Mouse (Mus musculus) right cerebral cortex, postnatal 4 days (tissue): Measurements from ENCODE around the gene Zfp458.
A peak's percentile ranks its signal among the peaks of the same experiment; 100 is the strongest.
"Not testable (repeated sequence)": the region's sequence is repeated elsewhere in the genome, so short reads cannot be mapped to it uniquely, and the experiment has no call there.

Source experiments
- DNase-seq: peaks from one replicate; pipeline ENCODE4 v3.0.0-alpha.2; 2022

Gene Zfp458

DNA sequence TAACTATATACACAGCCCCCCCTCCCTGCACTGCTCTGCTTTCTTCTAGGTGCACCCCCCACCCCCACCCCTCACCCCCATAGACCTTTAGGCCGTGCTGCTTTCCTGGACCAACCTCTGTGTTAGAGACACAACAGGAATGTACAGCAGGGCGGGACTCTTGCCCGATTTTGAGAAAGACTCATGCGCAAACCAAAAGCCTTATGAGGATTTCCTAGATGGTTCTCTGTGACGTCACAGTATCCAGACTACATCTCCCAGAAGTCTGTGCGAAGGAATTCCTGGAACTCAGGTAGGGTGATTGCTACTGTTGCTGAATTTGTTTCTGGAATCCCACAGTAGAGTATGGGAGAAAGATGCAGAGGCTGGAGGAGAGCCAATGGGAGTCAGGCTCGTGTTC, at the start of gene Zfp458:
Gene Zfp458 (minus strand): TSS at position 153 of the 400 bp plus-strand sequence.
- DNase-seq: no peak

DNA sequence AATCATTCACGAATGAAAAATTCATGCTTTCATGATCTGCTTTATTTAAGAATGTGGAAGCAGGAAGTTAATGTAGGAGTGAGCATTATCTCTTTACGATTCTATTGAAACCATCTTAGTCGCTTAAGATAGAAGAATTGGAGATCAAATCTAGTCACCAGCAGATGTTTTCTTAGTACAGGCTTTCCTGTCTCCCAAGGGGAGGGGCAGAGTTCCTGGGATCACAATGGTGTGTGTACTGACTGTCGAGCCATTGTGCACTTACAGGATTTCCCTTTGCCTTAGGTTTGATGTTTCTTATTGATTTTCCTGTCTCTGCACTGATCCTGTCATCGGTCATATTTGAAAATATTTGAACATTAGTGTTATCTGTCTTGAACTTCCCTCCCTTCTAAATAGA, 28.5 kb upstream of the Zfp458 start:
- DNase-seq: peak; percentile 3

DNA sequence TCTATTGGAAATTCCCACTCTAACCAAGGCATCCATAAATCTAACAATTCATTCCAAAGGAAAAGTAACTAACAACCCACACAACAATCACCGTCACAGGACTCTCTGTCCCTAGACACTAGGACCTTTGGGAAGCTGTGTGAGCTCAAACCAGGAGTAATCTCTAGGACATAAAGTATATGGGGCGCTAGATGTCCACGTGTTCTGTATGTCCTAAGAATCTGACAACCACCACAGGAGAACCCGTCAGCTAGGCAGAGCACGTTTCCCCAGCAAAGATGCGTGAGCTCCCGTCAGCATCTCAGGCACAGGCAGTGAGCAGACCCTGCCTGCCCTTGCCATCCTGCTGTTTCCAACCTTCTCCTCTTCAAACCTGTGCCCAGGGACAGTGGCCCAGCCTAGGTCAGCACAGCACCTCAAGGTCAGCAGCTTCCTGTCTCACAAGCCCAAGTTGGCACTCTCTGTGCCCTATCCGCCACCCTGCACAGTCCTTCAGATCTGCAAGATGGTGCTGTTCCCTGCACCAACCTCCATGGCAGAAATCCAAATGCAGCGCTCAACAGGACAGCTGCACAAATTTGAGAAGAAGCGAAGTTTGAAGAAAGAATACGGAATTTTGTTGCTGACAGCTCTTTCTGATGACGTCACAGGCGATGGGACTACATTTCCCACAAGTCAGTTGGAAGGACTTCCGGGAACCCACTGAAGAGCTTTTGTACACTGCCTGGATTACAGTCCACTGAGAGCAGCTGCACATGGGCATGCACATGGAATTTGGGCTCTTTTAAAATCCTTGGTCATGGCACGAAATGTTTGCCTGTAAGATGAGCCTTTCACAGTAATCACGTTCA, 27.8 kb upstream of the Zfp458 start, which contains the start of gene Zfp457:
Gene Zfp457 (minus strand): TSS at position 664 of the 851 bp plus-strand sequence.
- peak; percentile 75 for DNase-seq

DNA sequence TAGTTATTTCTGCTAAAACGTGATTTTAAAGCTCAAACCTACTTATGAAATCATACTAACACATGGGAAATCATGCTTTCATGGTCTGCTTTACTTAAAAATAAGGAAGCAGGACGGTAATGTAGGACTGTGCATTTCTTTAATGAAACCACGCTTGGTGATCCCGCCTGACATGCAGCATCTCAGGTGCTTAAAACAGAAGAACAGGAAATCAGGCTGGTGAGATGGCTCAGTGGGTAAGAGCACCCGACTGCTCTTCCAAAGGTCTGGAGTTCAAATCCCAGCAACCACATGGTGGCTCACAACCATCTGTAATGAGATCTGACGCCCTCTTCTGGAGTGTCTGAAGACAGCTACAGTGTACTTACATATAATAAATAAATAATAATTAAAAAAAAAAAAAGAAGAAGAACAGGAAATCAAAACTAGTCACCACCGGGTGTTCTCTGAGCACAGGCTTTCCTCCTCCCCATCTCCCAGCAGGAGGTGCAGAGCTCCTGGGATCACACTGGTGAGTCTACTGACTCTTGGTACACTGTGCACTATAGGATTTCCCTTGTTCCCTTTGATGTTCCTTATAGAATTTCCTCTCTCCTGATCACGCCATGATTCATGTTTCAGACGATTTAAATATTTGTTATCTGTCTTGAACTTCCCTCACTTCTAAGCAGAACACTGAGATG, 8.7 kb downstream of the Zfp458 start:
- DNase-seq: not testable (repeated sequence)

DNA sequence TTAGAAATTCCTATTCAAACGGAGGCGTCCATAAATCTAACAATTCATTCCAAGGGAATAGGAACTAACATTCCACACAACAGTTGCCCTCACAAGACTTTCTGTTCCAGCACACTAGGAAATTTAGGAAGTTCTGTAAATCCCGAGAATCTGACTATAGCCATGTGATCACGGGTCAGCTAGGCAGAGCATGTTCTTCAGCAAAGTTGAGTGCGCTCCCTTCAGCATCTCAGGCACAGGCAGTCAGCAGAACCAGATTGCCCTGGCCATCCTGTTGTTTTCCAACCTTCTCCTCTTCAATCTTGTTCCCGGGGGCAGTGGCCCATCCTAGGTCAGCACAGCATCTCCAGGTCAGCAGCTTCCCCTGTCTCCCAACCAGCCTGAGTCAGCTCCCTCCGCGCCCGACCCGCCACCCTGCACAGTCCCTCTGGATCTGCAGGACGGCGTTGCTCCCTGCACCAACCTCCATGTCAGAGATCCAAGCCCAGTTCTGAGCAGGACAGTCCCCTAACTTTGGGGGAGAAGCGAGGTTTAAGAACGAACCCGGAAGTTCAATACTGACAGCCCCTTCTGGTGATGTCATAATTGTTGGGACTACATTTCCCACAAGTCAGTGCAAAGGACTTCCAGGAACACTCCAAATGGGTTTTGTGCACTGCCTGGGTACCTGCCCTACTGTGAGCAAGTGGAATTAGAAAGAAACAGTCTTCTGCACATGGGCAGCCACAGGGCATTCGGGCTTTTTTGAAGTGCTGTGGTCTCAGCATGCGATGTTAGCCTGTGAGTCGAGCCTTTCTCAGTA, 9.5 kb downstream of the Zfp458 start:
- DNase-seq: peak; percentile 49

DNA sequence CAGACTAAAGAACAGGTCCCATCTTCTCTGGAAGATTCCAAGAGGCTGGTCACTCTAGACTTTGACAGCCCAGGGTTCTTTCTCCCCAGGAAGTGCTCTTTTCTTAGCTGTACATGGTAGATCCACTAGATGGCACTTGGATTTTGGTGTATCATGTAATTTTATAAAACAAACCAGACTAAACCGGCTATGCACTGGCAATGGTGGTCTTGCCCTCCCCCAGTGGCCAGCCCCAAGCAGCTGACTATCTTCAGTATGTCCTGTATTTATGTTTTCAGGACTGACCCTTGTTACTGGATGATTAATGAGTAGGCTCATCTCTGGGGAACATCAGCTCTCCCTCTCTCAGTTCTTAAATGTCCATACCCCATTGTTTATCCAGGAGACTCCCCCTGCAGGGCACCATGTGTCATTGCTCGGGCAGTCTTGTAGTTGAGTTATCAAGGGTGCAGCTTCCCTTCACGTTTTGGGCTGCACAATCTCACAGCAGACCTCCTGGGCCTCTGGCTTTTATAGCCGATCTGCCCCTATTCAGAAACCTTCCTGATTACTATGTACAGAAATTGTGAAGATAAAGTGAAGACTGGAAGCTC, 64.2 kb downstream of the Zfp458 start:
- no peak for DNase-seq
